Mouse (Mus musculus) monocyte, adult 2 months (primary cell): ENCODE measurements around the gene Prr3.
"Not testable (repeated sequence)": the region's sequence is repeated elsewhere in the genome, so short reads cannot be mapped to it uniquely, and the experiment has no call there.

Experiments
- DNase-seq, 2 experiments: peaks; one replicate each; pipeline ENCODE4 v3.0.0; 2022; ENCODE audit warnings: low spot score in 2 of 2, low read depth in 1 of 2

The Prr3 gene

GRCm38 (mm10) chr17:35939941-35940340 lies 40.1 kb downstream of the Prr3 start:
- DNase-seq, result no peak

- DNase-seq, result no peak
Observed at GRCm38 (mm10) chr17:35939108-35939507, 40.9 kb downstream of the Prr3 start.

- DNase-seq, result no peak
Observed at GRCm38 (mm10) chr17:35937700-35938348, 42.2 kb downstream of the Prr3 start.

- DNase-seq, result not testable (repeated sequence)
Observed at GRCm38 (mm10) chr17:35935763-35936162, 44.3 kb downstream of the Prr3 start.

DNA sequence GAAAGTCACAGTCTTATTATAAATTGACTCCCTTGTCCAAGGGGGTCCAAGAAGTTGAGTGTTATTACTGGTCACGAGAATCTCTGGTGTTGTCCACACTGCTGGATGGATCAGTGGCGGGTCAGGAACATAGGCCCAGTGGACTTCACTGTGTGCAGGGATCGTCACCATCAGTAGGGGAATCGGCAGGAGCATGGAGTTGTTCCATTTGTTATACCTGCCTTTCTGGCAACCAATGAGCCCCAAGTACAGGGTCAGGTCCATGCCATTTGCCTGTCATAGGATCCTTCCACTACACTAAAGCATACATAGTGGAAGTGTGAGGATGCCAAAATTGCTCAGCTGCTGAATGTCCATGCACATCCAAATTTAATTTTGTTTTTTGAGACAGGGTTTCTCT lies 47.4 kb downstream of the Prr3 start:
- DNase-seq, result no peak

- DNase-seq, result no peak
Observed at GRCm38 (mm10) chr17:35930627-35931026, 49.4 kb downstream of the Prr3 start.

DNA sequence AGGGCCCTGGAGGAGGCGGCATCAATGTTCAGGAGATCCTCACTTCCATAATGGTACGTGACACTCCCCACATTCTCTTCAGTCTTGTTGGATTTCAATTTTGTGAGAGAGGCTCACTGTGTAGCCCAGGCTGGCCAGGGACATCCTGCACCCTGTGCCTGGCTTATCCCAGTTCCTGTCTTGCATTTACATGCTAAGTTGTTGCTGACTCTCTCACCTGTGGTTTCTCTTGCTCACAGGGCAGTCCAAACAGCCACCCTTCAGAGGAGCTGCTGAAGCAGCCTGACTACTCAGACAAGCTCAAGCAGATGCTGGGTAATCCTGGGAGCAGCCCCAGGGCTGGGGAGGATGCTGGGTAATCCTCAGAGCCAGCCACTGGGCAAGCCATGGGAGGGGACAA lies 50.5 kb downstream of the Prr3 start:
- no peak for DNase-seq

GRCm38 (mm10) chr17:35927471-35927870 lies 52.6 kb downstream of the Prr3 start:
- DNase-seq, result no peak

GRCm38 (mm10) chr17:35923281-35923680 lies 56.8 kb downstream of the Prr3 start:
- no peak for DNase-seq

DNA sequence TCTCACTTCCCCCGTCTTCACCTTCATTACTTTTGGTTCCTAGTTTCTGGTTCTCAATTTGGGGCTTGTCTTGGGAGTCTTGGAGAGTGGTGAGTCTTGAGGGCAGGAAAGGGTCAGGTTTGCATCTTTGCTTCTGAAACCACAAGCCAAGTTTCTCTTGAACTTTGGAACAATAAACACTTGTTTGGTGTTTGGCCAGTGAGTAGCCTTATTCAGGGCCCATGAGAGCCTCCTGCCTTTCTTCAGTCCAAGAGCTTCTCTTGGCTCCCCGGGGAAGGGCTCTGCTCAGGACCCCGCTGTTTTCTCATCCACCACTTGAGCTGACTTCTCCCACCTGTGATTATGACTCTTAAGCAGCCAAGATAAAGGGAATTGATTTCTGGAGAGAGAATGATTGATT lies 57.5 kb downstream of the Prr3 start:
- no peak for DNase-seq
